Mouse (Mus musculus): ENCODE data around the gene Rnf133.

The Rnf133 gene

GRCm38 (mm10) chr6:23650205-23650604 lies at the start of gene Rnf133:
Gene Rnf133, minus strand, starts transcription at chr6:23650305.
- DNase-seq (ENCODE audit: extremely low spot score) = no peak

GRCm38 (mm10) chr6:23678172-23678571 lies 28.1 kb upstream of the Rnf133 start:
- DNase-seq (ENCODE audit: extremely low spot score) = no peak

- no peak for DNase-seq (ENCODE audit: extremely low spot score)
These were observed 4.9 kb upstream of the Rnf133 start, which contains the start of gene Rnf148 for GRCm38 (mm10) chr6:23655036-23655435. Gene Rnf148, minus strand, starts transcription at chr6:23655136.

- DNase-seq (ENCODE audit: extremely low spot score) = no peak
These were observed 1.4 kb downstream of the Rnf133 start for GRCm38 (mm10) chr6:23648732-23649131.

GRCm38 (mm10) chr6:23647627-23648247 lies 2.4 kb downstream of the Rnf133 start:
- DNase-seq (ENCODE audit: extremely low spot score) = no peak

GRCm38 (mm10) chr6:23637081-23637480 lies 13.0 kb downstream of the Rnf133 start:
- DNase-seq (ENCODE audit: extremely low spot score) = no peak

- DNase-seq (ENCODE audit: extremely low spot score) = no peak
These were observed 14.9 kb downstream of the Rnf133 start for GRCm38 (mm10) chr6:23635208-23635607.

- DNase-seq (ENCODE audit: extremely low spot score) = no peak
These were observed 16.1 kb downstream of the Rnf133 start for GRCm38 (mm10) chr6:23634016-23634415.

- peak; percentile 3 for DNase-seq (ENCODE audit: extremely low spot score)
These were observed 19.6 kb downstream of the Rnf133 start for GRCm38 (mm10) chr6:23630465-23630864.

Measured in embryo, embryonic 9.5 days (tissue).